Mouse (Mus musculus) kidney, adult 2 months (tissue): Measurements from ENCODE around the gene Aar2.

Experiments used
- CTCF ChIP-seq: fragments of 200-500 bp; conservative IDR thresholded peaks from 2 replicates; pipeline ENCODE4 v1.5.1; 2011; ENCODE audit warnings: low read depth, mild to moderate bottlenecking, control low read depth, low read length, moderate library complexity, mixed read lengths; ENCODE audit not compliant: insufficient read depth, insufficient read length
- POLR2A ChIP-seq: fragments of 200-500 bp; IDR thresholded peaks from one replicate; pipeline ENCODE4 v1.6.1; 2011; ENCODE audit warnings: low read depth, low read length, control low read depth

DNA sequence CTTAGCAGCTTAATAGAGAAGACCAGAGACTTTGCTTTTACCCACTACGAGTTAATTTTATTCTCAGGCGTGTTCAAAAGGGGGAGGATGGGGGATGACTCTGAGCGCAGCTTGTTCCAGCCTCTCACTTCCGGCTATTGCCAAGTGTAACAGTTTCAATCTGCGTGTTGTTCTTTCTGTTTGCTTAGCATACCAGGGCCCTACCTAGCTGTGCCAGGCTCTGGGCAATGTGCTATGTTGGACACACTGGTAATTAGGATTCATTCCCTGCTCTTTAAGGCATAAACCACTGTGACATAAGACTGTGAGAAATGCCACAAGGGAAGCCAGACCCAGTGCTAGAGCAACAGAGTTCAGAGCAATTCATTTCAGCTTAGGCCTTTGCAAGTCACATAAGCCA is 16.2 kb downstream of the Aar2 start:
- TF ChIP-seq CTCF, result no peak
- no peak for TF ChIP-seq POLR2A
